Mouse (Mus musculus) neutrophil, adult 5-6 weeks (primary cell): Measurements from ENCODE around the gene 6430548M08Rik. TPM values are rescaled to one million over a fixed set of nuclear protein-coding genes. Genes with fewer than 3 reads are reported as not detected.

Experiments used
- ATAC-seq: fragments of 151-379, 151-347 bp; 2 replicates; pipeline ENCODE4 v1.8.0; 2017; ENCODE audit warnings: mild to moderate bottlenecking, moderate TSS enrichment; ENCODE audit not compliant: insufficient number of reproducible peaks, poor library complexity, low FRiP score, severe bottlenecking; ENCODE audit errors: extremely low read depth
- total RNA-seq: library from RNA; stranded (forward); fragments of 200-1000 nt; gene quantifications from 2 replicates; pipeline ENCODE4 v1.2.3, GENCODE M21; 2017

6430548M08Rik gene
- total RNA-seq, 1 experiment from 2014 or later = 97.9 TPM

- peak; percentile 48 for ATAC-seq
These were observed 12.6 kb upstream of the 6430548M08Rik start, which contains the start of gene Zdhhc7 for GRCm38 (mm10) chr8:120101068-120101972. Gene Zdhhc7, minus strand, starts transcription at chr8:120101482.

DNA sequence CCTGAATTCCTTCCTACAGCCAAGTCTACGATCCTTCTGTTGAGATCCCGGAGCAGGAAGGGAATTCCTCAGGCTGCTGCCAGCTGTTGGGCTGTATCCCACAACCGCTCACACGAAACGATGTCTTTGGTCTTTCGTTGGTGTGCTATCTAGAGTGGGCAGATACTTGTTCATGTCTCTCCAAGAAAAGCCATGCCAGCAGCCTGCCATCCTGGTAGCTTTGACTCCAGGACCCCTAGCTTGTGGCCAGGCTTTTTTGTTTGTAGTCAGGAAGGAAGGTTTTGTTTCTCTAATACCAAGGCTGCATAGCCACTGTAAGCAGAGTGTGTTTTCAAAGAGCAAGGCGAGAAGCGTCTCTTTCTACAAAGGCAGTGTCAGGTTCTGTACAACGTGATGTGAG, 10.0 kb upstream of the 6430548M08Rik start:
- no peak for ATAC-seq

DNA sequence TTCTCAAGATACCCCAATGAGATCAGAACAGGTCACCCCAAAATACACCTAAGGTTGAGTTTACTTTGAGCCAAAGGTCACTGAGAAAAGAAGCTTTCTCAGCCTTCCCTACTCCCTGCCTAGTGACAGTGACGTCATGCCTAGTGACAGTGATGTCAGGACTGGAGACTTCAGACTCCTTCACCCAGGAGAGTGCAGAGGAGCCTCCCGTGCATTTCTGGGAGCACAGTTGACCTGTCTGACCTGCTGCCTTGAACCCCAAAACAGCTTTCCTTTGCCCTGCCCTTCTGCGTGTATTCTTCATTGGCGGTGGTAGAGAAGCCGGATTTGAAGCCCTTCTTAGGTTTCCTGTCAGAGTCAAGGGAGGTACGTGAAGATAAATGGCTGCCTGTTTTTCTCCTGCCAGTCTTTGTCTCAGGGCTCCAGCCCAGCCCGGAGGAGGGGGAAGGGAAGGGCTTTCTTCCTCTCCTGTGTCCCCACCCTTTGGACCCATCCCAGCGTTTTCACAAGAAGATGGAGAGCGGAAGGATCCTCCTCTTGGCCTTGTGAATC, 9.2 kb upstream of the 6430548M08Rik start:
- no peak for ATAC-seq

DNA sequence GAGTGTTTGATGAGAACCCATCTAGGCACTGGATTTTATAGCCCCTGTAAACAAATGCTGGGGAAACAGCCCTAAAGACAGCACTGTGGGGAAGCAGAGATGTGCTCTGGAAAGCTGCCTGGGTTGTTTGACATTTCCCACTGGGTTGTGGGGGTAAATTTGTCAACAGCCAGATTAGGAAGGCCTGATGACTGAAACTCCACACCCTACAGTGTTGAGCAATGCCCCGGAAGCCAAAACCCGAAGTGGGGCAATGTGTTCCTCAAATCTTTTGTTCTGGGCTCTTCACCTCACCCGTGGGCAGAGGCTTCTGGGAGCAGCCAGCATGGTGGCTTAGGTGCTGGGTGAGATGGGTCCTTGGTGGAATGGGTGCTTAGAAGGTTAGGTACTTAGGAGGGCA, 4.8 kb upstream of the 6430548M08Rik start:
- ATAC-seq = peak; percentile 10; the same call in 1 of the 2 replicates

- ATAC-seq = no peak
These were observed 3.0 kb upstream of the 6430548M08Rik start for GRCm38 (mm10) chr8:120110966-120111365.

GRCm38 (mm10) chr8:120111382-120111781, 2.6 kb upstream of the 6430548M08Rik start:
- ATAC-seq = no peak

- peak; percentile 51 for ATAC-seq
These were observed 1.4 kb upstream of the 6430548M08Rik start for GRCm38 (mm10) chr8:120112535-120112934.

- ATAC-seq = no peak
These were observed 646 bp upstream of the 6430548M08Rik start for GRCm38 (mm10) chr8:120113306-120113705.

GRCm38 (mm10) chr8:120114315-120114841, 426 bp downstream of the 6430548M08Rik start:
- ATAC-seq = no peak

- ATAC-seq = no peak
These were observed 2.6 kb downstream of the 6430548M08Rik start for GRCm38 (mm10) chr8:120116600-120116999.

DNA sequence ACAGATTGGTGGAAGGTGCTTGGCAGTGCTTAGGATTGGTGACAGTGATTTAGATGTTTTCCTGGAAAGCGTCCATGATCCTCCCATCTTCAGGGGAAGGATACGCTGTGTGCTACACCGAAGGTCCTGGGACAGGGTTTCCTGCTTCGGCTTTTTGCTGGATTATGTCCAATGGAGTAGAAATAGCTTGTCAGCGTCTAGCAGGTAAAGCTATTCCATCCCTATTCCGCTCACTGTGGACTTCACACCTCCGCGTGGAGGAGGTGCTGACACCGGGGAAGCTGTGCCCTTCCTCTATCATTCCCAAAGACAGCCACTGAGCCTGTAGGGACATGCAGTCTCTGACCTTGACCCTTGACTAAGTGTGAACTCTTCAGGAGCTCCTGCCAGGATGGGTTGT, 4.2 kb downstream of the 6430548M08Rik start:
- no peak for ATAC-seq

DNA sequence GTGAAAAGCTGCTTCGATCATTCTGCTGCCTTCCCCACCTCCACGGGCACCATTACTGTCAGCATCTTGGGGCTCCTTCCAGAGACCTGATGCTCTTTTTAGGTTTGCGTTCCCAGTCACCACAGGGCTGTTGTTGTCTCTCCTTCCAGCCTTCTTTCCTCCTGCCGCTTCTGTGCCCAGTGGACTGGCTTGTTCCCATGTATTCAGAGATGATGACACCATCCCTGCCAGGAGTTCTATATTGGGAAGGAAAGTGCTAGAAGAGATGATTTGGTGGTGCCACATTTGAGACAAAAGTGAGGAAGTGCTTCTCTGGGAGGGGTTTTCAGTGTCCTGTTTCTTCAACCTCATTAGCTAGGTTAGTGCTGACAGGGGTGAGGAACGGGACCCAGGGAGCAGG, 4.9 kb downstream of the 6430548M08Rik start:
- no peak for ATAC-seq

- ATAC-seq = no peak
These were observed 5.5 kb downstream of the 6430548M08Rik start for GRCm38 (mm10) chr8:120119429-120119828.

DNA sequence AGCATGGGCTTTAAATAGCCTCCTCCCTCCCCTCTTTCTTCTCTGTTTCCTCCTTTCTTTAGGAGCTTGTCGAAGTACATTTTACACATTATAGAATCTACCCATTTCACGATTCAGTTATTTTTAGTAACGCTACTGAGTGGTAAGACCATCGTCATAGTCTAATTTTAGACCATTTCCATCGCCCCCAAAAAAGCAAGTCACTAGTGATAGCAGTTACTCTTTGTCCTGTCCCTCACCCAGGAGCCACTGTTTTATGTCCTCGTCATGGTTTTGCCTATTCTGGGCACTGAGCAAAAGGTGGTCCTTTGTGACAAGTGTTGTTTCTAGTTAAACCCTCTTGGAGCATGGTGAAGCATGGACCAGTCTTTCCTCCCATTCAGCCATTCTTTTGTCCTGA, 6.0 kb downstream of the 6430548M08Rik start:
- no peak for ATAC-seq

GRCm38 (mm10) chr8:120120951-120121350, 7.0 kb downstream of the 6430548M08Rik start:
- no peak for ATAC-seq

GRCm38 (mm10) chr8:120124261-120124660, 10.3 kb downstream of the 6430548M08Rik start:
- ATAC-seq = no peak

DNA sequence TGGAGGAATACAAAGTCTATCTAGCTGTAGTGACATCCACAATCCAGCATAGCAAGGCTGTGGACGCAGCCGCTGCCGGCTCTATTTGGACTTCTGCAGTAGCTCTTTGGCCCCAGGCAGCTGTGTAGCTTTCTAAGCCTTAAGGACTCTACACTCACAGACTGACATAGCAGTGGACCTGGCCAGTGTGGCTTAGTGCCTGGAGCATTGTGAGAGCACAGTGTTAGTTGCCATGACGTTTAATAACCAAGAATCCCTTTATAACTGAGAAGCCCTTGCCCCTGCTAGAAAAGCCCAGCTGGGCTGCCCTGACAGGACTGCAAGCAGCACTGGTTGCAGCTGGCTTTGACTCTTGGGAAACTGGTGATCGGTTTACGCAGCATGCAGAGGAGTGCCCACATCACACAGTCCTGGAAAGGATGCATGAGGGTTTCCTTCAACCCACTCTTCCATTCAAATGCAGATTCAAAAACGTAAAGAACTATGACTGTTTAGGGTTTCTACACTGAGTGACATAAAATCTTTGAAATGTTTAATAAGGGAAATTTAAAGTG, 11.0 kb downstream of the 6430548M08Rik start:
- no peak for ATAC-seq

GRCm38 (mm10) chr8:120126357-120127161, 12.6 kb downstream of the 6430548M08Rik start:
- ATAC-seq = no peak

DNA sequence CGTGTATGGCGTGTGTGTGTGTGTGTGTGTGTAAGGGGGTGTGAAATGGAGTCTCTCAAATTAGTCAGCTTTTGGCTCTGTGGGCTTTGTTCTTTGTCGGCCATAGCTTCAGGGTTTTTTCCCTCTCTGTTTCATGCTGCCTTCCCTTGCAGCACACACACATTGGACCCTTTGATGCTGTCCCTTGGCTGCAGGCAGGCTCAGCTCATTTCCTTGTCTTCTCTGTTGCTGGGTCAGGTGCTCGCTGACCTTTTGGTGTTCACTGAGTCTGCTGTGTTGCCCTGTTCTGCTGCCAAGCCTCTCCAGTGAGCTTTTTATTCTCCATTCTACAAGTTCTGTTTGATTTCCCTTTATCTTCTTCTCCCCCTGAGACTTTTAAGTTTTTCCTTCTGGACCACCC, 15.6 kb downstream of the 6430548M08Rik start:
- no peak for ATAC-seq
